Mouse (Mus musculus): ENCODE results near the gene Esrra. TPM values are rescaled to one million over a fixed set of nuclear protein-coding genes. Genes with fewer than 3 reads are reported as not detected.
"Not testable (repeated sequence)": the region's sequence is repeated elsewhere in the genome, so short reads cannot be mapped to it uniquely, and the experiment has no call there.

Esrra gene
- total RNA-seq, 2 experiments from 2014 or later, result 41.4 to 43.5 TPM

DNA sequence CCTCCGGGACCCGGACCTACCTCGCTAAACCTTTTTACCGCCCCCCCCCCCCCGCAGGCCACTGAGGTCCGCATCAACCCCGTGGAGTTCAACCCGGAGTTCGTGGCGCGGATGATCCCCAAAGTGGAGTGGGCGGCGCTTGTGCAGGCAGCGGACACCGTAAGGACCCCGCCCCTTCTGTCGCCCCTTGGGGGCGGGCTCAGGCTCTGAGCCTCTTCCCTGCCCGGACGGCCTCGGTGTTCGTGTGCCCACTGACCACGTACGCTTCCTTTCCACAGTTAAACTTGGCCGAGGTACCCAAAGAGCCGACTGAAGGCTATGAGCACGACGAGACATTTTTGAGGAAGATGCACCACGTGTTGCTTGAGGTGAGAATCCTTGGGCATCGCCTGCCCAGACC lies 11.3 kb downstream of the Esrra start:
- peak in 1 of 2 experiments; percentile 76 for DNase-seq (ENCODE audit: extremely low spot score in 1 of 2, low spot score in 2 of 2)
- intact Hi-C loops (cut with DNase I), result not testable (repeated sequence)

DNA sequence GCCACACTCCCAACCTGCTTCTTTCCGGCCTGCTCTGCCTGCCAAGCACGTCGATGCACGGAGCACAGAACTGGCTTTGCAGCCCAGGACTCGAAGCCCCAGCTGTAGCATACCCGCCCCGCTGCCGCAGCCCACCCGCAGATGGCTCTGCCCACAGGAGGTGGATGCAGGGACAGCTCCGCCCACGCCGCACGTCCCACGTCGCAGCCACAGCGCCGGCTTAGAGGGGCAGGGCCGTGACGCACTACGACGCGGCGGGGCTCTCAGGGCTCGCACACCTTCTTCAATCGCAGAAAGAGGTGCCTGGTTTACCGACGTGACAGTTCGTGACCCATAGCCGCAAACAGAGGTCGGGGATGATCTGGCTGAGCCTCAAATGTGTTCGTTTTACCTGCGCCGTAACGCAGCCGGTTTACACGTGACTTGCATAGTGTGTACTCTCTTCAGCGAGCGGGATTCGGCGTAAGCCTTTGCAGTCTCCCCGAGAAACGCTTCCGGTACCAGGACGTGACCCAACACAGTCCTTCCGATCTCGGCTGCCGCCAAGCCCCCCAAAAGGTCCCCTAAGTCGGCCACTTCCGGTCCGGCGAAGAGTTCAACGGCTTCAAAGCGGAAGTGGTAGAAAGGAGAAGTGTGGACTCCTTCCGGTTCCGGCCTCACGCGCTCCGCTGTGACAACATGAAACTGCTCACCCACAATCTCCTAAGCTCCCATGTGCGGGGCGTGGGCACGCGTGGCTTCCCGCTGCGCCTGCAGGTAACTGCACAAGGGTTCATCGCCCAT lies 11.9 kb downstream of the Esrra start, which contains the start of the genes Trmt112 and Prdx5:
Trmt112 (plus strand) TSS at position 192 of the 783 bp plus-strand sequence.
Prdx5 (minus strand) TSS at position 600 of the 783 bp plus-strand sequence.
- intact Hi-C loops (cut with DNase I), result no loop called here
- DNase-seq (ENCODE audit: extremely low spot score in 1 of 2, low spot score in 2 of 2), result peak; percentile 92 to 96

GRCm38 (mm10) chr19:6909021-6909420 lies 12.6 kb downstream of the Esrra start:
- intact Hi-C loops (cut with DNase I), result no loop called here
- no peak for DNase-seq (ENCODE audit: extremely low spot score in 1 of 2, low spot score in 2 of 2)

DNA sequence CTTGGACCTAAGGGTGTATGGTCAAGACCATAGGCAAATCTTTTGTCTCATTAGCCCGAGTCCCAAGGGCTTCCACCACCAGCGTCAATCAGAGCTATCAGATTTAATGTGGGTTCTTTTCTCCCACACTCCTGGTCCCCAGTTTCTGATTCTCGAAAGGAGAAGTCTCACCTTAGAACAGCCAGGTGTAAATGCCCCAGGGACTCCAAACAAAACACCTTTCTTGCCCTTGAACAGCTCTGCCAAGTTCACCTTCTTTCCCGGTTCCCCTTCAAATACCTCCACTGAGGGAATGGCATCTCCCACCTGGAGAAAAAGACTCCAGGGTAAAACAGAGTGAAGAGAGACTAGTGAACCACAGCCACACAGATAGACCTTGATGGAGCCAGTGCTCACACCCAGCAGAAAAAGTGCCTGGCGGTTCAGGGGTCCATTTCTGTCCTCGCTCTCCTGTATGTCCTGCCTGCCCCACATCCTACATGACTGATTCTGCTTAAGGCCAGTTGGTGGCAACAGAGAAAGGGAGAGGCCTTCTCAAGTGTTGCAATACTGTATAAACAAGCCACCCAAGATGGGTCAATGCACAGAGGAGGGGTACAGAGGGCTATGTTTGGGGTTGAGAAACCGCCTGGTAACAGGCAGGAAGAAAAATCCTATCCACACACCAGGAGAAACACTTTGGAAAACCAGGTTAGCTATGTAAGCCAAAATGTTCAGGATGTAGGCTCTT lies 13.6 kb downstream of the Esrra start:
- intact Hi-C loops (cut with DNase I), result no loop called here
- no peak for DNase-seq (ENCODE audit: extremely low spot score in 1 of 2, low spot score in 2 of 2)

DNA sequence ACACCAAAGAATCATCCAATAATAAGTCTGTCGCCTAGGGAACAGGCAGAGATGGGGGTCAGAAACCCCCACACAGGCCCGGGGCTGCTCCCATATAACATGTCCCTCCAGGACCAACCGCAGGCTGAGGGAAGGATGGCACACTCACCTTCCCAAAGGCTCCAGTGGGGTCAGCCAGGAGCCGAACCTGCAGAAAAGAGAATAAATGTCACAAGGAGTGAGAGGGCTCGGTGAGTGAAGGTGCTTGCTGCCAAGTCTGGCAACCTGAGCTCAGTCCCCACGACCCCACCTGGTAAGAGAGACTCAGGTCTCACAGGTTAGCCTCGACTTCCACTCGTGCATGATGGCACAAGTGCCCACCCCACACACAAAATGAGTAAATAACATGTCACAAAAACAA lies 14.5 kb downstream of the Esrra start:
- intact Hi-C loops (cut with DNase I), result no loop called here
- no peak for DNase-seq (ENCODE audit: extremely low spot score in 1 of 2, low spot score in 2 of 2)

DNA sequence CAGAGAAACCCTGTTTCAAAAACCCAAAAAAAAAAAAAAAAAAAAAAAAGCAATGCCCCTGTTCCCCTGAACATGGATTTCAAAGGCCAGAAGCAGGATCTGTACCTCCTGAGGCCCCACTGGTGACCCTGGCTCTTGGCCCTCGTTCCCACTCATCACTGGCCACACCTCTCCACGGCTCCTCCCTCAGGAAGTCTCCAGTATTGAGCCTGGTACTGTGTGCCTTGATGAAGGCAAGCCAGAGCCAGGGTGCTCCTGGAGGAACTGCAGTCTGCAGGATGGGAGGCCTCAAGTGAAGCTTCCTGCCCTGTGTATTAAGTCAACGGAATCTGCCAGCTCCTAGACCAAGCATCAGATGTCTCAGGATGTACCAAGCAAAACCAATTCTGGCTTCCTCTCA lies 15.4 kb downstream of the Esrra start:
- no peak for DNase-seq (ENCODE audit: extremely low spot score in 1 of 2, low spot score in 2 of 2)
- intact Hi-C loops (cut with DNase I), result no loop called here

GRCm38 (mm10) chr19:6905498-6906159 lies 16.0 kb downstream of the Esrra start:
- intact Hi-C loops (cut with DNase I), result no loop called here
- DNase-seq (ENCODE audit: extremely low spot score in 1 of 2, low spot score in 2 of 2), result no peak

DNA sequence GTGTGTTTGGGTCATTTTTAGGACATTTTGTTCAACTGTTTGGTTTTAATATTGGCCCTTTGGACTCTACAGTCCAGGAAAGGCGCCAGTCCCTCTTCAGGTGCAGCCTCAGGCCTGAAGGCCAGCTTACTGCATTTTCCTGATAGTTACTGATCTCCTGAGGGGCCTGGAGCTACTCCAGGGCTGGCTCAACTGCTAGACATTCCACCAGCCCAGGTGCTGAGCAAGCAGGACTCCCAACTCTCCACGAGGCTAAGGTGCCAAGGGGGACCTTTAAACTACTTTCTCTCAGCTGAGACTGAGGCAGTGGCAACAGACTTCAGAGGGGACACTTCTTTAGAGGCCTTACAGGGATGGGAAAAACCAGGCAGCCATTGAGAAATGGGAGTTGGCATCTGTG lies 16.8 kb downstream of the Esrra start:
- no peak for DNase-seq (ENCODE audit: extremely low spot score in 1 of 2, low spot score in 2 of 2)
- intact Hi-C loops (cut with DNase I), result no loop called here

GRCm38 (mm10) chr19:6903031-6903430 lies 18.6 kb downstream of the Esrra start:
- intact Hi-C loops (cut with DNase I), result no loop called here
- DNase-seq (ENCODE audit: extremely low spot score in 1 of 2, low spot score in 2 of 2), result no peak

GRCm38 (mm10) chr19:6899641-6900040 lies 22.0 kb downstream of the Esrra start:
- intact Hi-C loops (cut with DNase I), result no loop called here
- DNase-seq (ENCODE audit: extremely low spot score in 1 of 2, low spot score in 2 of 2), result no peak

- DNase-seq (ENCODE audit: extremely low spot score in 1 of 2, low spot score in 2 of 2); intact Hi-C loops (cut with DNase I): not testable (repeated sequence)
Measured at GRCm38 (mm10) chr19:6895608-6896305, 25.9 kb downstream of the Esrra start.

- intact Hi-C loops (cut with DNase I), result no loop called here
- no peak for DNase-seq (ENCODE audit: extremely low spot score in 1 of 2, low spot score in 2 of 2)
Measured at GRCm38 (mm10) chr19:6893731-6894451, 27.7 kb downstream of the Esrra start.

- no peak for DNase-seq (ENCODE audit: extremely low spot score in 1 of 2, low spot score in 2 of 2)
- intact Hi-C loops (cut with DNase I), result no loop called here
Measured at GRCm38 (mm10) chr19:6892512-6892911, 29.1 kb downstream of the Esrra start.

DNA sequence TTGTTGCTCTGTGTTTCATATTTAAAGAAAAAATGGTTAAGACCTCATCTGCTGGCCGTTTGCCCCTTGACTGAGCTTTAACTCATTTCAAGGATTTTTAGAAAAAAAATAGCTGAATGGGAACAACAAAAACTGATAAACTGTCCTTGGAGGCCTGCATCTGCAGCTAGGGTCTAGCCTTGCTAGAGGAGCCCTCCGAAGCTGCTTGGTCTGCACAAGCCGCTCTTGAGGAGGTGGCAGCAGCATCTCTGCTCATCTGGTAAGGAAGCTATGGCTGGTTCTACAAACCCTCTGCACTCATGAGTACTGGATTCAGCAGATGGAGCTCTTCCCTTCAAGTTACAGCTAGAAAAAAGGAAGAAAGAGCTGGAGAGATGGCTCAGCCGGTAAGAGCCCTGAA lies 43.6 kb downstream of the Esrra start:
- DNase-seq (ENCODE audit: extremely low spot score in 1 of 2, low spot score in 2 of 2), result no peak
- intact Hi-C loops (cut with DNase I), result no loop called here

DNA sequence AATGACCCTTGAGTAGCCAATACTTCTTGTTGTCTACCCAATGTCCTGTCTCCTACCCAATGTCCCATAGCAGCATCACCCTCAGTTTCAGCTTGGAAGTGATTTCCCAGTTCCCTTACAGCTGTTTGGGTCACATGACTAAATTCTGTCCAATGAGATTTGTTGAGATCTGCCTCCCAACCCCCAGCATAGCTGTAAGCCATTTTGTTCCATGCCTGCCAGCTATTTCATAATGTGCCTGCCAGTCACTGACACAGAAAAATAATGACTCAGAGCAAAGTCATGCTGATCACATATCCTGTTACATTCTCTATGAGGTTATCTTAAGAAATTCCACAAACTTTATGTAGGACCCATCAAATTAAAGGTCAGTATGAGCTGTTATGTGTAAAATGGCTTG lies 44.8 kb downstream of the Esrra start:
- no peak for DNase-seq (ENCODE audit: extremely low spot score in 1 of 2, low spot score in 2 of 2)
- intact Hi-C loops (cut with DNase I), result no loop called here

DNA sequence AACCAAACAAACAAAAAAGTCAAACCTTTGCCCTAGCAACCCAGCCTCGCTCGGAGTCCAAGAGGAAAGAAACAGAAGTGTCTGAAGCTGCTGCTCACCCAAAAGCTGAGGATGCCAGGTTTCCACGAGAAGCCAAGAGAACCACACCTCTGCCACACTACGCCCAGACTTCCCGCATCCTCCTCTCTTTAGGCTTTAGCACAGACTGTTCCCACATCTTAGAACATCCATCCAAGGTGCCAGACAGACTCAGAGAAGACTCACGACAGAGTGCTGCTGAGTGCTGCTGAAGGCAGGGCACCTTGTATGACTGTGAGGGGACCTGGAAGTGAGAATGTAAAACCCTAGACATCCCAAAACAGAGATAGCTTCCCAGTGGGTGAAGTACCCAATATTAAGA lies 45.8 kb downstream of the Esrra start:
- DNase-seq (ENCODE audit: extremely low spot score in 1 of 2, low spot score in 2 of 2), result no peak
- intact Hi-C loops (cut with DNase I), result no loop called here

DNA sequence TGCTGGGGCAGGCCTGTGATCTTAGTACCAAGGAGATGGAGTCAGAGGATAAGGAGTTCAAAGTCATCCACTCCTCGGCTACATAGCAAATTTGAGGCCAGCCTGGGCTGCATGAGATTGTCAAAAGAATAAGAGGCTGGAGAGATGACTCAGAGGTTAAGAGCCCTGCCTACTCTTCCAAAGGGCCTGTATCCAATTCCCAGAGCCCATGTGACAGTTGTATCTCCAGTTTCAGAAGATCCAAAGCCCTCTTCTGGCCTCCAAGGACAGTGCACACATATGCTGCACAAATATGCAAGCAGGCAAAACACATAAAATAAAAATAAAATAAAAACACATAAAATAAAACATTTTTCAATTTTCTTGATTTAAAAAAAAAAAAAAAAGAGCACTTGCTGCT lies 47.4 kb downstream of the Esrra start:
- intact Hi-C loops (cut with DNase I), result no loop called here
- DNase-seq (ENCODE audit: extremely low spot score in 1 of 2, low spot score in 2 of 2), result no peak

GRCm38 (mm10) chr19:6872701-6873100 lies 48.9 kb downstream of the Esrra start:
- DNase-seq (ENCODE audit: extremely low spot score in 1 of 2, low spot score in 2 of 2), result no peak

More at GRCm38 (mm10) chr19:6872701-6873100, 48.9 kb downstream of the Esrra start:
- intact Hi-C loops (cut with DNase I), result no loop called here

Data from left cerebral cortex, postnatal 10 days (tissue).